Mouse (Mus musculus) frontal cortex, adult 2 months (tissue): Measurements from ENCODE around the gene Erf. TPM values are rescaled to one million over a fixed set of nuclear protein-coding genes. Genes with fewer than 3 reads are reported as not detected.
"Not testable (repeated sequence)": the region's sequence is repeated elsewhere in the genome, so short reads cannot be mapped to it uniquely, and the experiment has no call there.

Experiments
- DNase-seq, 2 experiments: peaks; one replicate each; pipeline ENCODE4 v3.0.0; 2022; ENCODE audit warnings: low spot score in 1 of 2; ENCODE audit errors: extremely low spot score in 1 of 2
- polyA plus RNA-seq: library from polyadenylated mRNA; depleted of rRNA; stranded (reverse); fragments of >200 nt; gene quantifications from 2 replicates; pipeline ENCODE4 v1.2.3, GENCODE M21; 2012

The Erf gene
- polyA plus RNA-seq, 1 experiment, result 38.9 TPM

DNA sequence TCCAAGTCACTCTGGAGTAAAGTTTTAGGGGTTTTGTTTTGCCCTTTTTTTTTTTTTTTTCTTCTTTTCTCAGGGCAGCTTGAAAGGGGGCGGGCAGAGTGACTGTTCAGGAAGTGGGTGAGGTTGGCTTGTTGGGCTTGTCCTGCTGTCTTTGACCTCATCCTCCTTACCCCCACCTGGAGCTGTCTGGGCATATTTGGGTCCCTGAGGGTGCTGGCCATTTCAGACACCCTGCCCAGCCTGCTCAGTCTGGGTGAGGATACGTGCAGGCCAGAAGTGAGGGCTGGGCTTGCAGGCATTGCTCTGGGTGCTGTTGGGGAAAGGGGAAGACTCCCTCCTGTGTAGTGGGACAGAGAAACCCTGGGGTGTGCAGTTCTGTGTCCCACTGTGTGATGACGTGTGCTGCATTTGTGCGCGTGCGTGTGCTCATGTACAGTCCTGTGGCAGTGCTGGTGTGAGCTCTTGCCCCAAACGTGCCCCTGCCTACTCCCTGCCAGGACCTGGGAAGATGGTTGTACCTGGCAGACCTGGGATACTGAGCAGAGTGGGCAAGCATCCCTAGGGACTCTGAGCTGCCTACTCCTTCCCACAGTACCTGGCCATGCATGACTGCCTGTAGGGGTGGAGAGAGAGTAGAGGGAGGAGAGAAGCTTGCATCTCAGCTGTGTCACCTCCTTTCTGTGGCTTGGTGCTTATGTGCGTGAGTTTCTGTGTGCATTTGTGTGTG, 19.1 kb upstream of the Erf start:
- no peak for DNase-seq

DNA sequence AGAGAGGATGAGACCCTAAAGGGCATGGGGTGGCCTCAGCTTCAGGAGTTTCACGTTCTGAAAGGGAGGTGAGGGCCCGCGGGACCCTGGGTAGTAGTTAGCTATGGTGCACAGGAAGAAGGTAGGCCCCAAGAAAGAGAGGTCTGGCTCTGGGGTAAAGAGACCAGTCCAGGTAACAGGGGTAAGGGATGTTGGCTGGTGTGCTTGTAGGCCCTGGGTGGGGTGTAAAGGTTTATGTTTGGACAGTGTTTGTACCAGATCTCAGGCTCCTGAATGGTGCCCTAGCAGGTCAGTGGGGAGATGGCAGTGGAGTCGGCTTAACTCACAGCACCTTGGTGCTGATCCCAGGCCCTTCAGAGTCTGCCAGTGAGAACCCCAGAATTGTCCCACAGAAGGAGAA, 18.5 kb upstream of the Erf start:
- no peak for DNase-seq

DNA sequence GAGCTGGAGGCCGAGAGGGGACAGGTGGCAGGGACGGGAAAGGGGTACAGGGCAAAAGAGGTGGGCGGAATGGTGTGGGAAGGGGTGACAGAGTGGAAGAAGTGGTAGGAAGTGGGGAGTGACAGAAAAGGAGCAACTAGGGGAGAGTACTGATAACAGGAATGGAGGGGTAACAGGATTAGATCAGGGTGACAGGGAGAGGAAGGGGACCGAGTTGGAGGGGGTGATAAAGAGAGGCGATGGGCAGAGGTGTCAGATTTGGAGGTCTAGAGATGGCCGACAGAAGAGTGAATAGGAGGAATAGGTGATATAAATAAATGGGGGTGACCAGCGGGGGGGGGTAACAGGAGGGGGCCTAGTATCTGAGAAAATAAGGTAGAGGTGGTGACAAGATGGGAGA, 18.0 kb upstream of the Erf start:
- DNase-seq, result no peak

DNA sequence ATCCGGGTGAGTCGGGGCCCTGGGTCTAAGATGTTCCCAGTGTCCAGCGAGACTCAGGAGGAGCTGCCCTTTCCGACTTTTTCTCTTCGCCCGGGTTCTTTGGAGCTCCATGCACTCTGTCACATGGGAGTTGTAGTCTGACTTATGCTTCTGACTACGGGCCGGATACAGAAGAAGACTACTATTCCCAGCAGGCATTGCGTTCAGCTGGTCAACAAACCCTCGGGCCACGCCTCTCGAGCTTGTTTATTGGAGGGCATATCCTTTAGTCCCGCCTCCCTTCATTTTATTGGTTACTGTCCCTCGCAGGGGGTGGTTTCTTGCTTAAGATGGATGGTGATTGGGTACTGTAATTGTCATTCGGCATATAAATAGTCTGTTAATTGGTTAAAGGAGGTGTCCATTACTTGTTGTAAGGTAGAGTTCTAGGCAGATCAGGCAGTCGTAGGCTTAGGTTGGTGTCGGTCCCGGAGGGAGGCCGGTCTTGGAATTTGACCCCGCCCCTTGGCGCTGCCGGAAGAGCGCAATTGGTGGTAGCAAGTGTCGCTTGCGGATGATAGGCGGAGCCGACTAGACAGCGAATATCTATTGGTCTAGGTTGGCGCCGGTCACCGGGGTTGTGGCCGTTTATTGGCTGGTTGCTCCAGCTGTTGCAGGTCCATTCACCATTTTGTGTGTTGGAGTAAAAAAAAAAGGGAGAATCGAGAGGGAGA, 17.3 kb upstream of the Erf start:
- DNase-seq, result peak; percentile 99 to 100

DNA sequence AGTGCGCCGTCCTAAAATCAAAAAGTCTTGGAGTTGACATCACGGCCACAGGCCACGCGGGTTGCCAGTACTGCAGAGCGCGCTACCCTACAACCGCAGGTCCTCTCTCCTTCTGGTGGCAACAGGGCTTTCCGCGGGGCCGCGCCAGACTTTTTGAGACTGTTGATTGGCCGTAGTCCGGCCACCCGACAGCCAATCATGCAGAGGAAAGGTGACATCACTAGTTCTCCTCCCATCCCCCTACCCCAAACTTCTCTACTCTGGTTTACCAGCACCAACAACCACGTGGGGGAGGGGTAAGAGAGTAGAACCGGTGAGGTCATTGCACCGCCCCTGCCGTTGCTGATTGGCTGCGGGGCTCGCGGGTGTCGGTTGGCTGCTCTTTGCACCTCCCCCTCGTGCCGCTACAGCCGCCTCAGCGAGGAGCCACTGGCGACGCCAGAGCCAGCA, 16.8 kb upstream of the Erf start, which contains the start of gene Cic:
Gene Cic (plus strand): TSS at position 404 of the 450 bp plus-strand sequence.
- peak; percentile 99 to 100 for DNase-seq

DNA sequence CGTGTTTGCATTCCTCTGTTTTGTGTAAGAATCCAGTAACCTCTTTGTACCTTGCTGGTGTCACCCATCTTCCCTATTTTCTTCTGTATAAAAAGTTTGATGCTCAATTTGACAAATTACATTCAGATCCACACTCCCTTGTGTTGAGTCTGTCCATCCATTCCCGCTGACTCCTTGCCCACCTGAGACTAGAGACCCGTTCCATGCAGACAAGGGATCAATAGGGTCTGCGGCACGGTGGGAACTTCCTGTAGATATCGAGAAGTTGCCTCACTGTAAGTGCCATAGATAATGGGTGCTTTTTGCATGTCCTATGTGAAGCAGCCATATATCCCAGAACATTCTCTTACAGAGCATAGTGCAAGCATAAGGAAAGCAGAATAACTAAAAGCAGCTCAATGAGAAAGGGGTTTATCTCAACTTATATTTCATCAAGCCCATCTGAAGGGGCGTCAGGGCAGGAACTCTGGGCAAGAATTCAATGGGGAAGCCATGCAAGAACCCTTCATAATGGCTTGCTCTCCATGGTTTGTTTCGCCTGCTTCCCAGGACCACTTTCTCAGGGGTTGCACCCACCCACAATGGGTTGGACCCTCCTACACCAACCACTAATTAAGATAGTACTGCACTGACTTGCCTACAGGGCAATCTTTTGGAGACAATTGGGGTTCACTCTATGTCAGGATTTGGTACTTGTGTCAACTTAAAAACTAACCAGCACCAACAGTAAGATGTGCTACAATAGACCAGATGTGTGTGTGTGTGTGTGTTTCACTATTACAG, 15.8 kb upstream of the Erf start:
- DNase-seq, result no peak

DNA sequence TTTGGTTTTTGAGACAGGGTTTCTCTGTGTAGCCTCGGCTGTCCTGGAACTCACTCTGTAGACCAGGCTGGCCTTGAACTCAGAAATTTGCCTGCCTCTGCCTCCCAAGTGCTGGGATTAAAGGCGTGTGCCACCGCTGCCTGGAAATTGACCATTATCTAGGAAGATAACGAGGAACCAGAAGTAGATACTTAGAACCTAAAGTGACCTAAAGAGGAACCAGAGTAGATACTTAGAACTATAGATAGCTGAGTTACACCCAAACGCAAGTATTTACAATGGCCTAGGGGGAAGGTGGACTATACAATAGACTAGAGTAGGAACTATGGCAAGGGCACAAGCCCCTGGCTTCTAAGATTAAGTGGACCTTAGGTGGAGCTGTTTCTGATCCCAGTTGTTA, 15.2 kb upstream of the Erf start:
- not testable (repeated sequence) for DNase-seq

DNA sequence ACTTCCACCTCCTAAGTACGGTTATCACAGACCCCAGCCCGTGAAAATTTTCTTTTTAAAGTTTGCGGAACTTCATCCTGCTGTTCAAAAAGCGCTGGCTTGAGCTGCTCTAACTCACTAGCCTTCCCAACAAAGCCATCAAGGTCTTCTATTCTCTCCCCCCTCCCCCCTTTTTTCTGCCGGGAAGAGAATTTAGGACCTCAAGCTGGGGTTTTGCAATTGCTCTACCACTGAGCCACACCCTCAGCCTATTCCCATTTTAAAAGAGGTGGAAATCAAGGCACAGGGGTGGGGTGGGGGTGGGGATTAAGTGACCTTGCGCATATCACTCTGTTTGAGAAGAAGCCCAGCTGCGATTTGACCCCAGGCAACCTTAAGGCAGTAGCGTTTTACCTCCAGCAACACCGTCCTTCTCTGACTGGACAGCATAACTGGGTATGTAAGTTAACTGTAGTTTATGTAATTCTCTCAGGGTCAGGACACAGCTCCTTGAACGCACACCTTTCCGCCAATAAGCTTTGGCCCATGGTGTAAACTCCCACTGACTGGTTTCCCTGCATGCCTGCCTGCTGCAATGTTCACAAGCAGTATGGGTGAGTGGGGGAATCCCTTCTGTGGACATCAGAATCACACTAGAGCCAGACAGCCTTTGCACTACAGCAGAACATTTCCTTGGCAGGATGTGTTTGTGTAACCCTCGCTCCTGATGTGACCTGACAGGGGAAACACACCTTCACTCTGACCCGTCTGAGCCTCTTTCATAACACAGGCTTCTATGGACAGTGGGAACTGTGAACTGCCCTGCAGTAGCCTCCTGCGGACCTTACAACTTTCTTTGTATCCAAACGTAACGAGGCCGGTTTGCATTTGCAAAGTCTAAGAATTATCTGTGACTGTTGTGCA, 13.7 kb upstream of the Erf start:
- DNase-seq, result no peak

GRCm38 (mm10) chr7:25261896-25262295, 11.3 kb upstream of the Erf start:
- no peak for DNase-seq

DNA sequence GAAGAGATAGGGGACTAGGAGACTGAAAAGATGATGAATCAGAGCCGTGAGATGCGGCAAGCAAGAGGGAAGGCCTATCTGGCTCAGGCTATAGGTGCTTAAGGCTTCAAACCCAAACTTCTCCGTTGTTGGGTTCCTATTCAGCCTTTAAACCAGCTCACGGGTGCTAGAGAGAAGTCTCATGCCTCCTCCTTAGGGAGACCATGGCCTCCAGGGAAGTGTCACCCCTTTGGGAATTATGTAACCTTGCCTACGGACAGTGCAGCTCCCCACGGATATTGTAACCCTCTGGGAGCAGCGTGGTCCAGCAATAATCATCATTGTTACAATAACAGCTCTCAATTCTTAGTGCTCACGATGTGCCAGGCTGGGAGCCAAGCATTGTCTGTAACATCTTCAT, 1.3 kb upstream of the Erf start:
- no peak for DNase-seq

DNA sequence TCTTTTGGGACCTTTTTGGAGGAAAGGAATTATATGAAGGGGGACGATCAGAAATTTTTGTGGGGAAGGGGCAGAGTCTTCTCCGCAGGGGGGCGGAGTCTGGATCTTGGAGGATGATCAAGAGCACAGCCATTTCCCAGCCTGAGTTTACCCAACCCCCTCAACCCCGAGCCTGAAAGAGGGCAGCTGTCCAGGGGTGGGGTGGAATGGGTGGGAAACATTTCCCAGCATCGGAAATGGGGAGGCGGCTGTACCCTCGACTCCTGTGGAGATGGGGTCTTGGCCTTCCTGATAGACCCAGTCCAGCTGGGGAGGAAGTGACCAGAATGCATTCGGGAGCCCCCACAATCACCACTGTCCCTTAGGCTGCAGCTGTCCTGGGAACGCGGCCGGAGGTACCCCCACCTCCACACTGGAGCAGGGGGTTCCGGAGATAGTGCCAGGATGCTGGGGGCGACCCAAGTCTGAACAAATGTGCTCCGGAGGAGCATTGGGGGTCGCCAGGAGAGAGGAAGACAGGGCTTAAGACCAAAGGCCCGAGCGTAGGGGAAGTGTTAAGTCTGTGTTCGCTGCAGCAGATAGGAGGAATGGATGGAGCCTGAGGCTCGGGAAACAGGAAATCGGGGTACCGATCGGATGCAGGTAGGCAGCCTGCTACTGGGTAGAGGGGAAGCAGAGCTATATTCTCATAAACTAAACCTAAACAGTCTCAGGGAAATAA, 670 bp upstream of the Erf start:
- no peak for DNase-seq

DNA sequence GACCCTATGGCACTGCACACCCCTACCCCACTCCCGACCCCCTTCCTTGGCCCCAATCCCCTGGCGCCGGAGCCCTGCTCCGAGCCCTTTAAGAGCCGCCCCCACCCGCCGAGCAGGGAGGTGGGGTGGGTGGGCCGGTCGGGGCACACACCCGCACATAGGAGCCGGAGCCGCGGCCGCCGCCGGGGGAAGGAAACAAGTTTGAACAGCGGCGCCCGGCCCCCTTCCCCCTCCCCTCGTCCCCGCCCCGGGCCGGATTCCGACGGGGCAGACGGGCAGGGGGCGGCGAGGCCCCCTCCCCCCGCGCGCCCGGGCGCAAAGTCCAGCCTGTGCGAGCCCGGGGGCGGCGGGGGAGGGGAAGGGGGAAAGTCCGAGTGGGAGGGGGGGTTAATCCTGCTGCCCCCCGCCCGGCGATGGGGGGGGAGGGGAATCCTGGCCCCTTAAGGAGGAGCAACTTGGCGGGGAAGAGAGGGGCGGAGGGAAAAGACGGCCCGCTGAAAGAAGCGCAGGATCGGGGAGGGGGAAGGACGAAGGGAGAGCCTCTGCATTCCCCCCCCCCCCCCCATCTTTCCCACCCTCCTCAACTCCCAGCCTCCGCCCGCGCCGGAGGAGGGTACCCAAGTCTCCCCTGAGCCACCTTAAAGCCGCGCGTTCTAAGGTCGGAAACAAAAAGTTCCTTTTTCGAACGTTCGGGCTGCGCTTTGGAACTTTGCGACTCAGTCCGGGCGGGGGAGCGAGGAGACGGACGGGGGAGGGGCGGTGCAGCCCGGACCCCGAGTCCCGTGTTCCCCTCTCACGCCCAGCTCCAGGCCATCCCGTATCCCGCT, 1.0 kb downstream of the Erf start:
- peak in 1 of 2 experiments; percentile 61 for DNase-seq

GRCm38 (mm10) chr7:25248846-25249313, 1.7 kb downstream of the Erf start:
- no peak for DNase-seq

DNA sequence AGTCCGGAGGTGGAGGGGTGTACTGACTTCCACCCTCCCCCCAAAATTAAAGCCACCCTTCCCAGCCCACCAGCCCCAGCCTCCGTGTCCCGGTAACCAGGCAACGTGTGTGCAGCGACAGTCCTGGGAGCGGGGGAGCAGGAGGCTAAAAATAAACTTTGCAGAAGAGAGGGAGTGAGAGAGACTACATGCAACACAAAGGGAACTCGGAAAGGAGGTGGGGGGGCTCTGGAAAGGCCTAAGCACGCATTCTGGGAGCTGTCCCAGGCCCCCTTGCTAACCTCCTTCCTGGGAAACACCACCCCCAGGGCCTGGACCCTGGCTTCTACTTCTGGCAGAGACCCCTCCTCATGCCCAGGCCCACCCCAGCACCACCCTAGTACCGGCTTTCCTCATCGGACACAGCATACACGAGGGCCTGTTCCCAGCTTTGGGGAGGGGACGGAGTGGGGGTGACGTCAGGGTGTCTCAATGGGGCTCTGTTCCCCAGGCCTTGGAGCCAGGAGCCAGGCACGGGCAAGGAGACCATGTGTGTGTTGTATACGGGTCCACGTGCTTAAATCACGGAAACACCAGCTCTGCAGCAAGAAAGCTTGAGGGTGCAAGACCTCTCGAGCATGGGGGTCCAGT, 2.4 kb downstream of the Erf start:
- DNase-seq, result peak; percentile 80 to 85

GRCm38 (mm10) chr7:25247498-25247897, 3.1 kb downstream of the Erf start:
- no peak for DNase-seq

- DNase-seq, result no peak
These were observed 3.8 kb downstream of the Erf start for GRCm38 (mm10) chr7:25246759-25247137.

- peak in 1 of 2 experiments; percentile 74 for DNase-seq
These were observed 4.3 kb downstream of the Erf start for GRCm38 (mm10) chr7:25246079-25246758.
